Mouse (Mus musculus) midbrain, postnatal 0 days (tissue): ENCODE data around the gene Chst1. TPM values are rescaled to one million over a fixed set of nuclear protein-coding genes. Genes with fewer than 3 reads are reported as not detected.
A peak's percentile ranks its signal among the peaks of the same experiment; 100 is the strongest.

Experiments
- ATAC-seq: fragments of 200-750 bp; cut with Nextera tagmentation; 2 replicates; pipeline ENCODE4 v1.8.0; 2017; ENCODE audit warnings: moderate number of reproducible peaks, mild to moderate bottlenecking, moderate TSS enrichment, moderate library complexity; ENCODE audit not compliant: low FRiP score
- DNase-seq: peaks from one replicate; pipeline ENCODE4 v3.0.0-alpha.2; 2015; ENCODE audit warnings: low spot score
- H3K27ac ChIP-seq: fragments of 300-500 bp; sonication (generic); 2 replicates; pipeline ENCODE4 v1.5.1; 2014; ENCODE audit warnings: low read depth, mild to moderate bottlenecking, low read length, mixed read lengths
- H3K27me3 ChIP-seq: fragments of 300-500 bp; sonication (generic); 2 replicates; pipeline ENCODE4 v1.6.1; 2014; ENCODE audit warnings: low read length, control low read depth, mixed read lengths; ENCODE audit not compliant: insufficient read depth
- H3K36me3 ChIP-seq: fragments of 300-500 bp; sonication (generic); 2 replicates; pipeline ENCODE4 v1.6.1; 2014; ENCODE audit warnings: low read length, control low read depth, mixed read lengths; ENCODE audit not compliant: insufficient read depth
- H3K4me1 ChIP-seq: fragments of 300-500 bp; sonication (generic); 2 replicates; pipeline ENCODE4 v1.6.1; 2014; ENCODE audit warnings: mild to moderate bottlenecking, control low read depth, antibody characterized with exemption, low read length, mixed read lengths; ENCODE audit not compliant: insufficient read depth
- H3K4me2 ChIP-seq: fragments of 300-500 bp; sonication (generic); 2 replicates; pipeline ENCODE4 v1.6.1; 2014; ENCODE audit warnings: low read depth, mild to moderate bottlenecking, low read length, mixed read lengths; ENCODE audit not compliant: poor library complexity, severe bottlenecking
- H3K4me3 ChIP-seq: fragments of 300-500 bp; sonication (generic); 2 replicates; pipeline ENCODE4 v1.5.1; 2014; ENCODE audit warnings: low read depth, mild to moderate bottlenecking, low read length, moderate library complexity
- H3K9ac ChIP-seq: fragments of 300-500 bp; sonication (generic); replicated peaks from 2 replicates; pipeline ENCODE4 v1.6.1; 2014; ENCODE audit warnings: mild to moderate bottlenecking, low read length, moderate library complexity, mixed read lengths; ENCODE audit not compliant: poor library complexity, severe bottlenecking
- H3K9me3 ChIP-seq: fragments of 300-500 bp; sonication (generic); 2 replicates; pipeline ENCODE4 v1.6.1; 2016; ENCODE audit warnings: low read length, control low read depth
- CTCF ChIP-seq: IDR thresholded peaks from 2 replicates; pipeline ENCODE4 v1.5.1; 2016; ENCODE audit warnings: antibody characterized with exemption, mild to moderate bottlenecking
- WGBS: fragments of 180-500 bp; shearing (Covaris S2); extraction: QIAGEN DNeasy Blood & Tissue Kit; methylation state at CpG from one replicate; pipeline ENCODE4 v1.1.7; 2014; 5-methylcytosine and 5-hydroxymethylcytosine counted together
- polyA plus RNA-seq: library from polyadenylated mRNA; unstranded; fragments of >200 nt; fragmentation: Nextera tagmentation; extraction: Ambion mirVana; gene quantifications from 2 replicates; pipeline ENCODE4 v1.2.1, GENCODE M21; 2015
- total RNA-seq: library from RNA; depleted of rRNA; stranded (reverse); fragments of >200 nt; gene quantifications from 2 replicates; pipeline ENCODE4 v1.2.3, GENCODE M21; 2014; rRNA removed

Chst1 gene
- total RNA-seq (64.4 and 73.8 TPM in 2 replicates), polyA plus RNA-seq (39.5 and 43.0 TPM in 2 replicates)

- Histone ChIP-seq H3K9me3 (no peaks in the 10 kb centered on the region), H3K4me2 (peak within 1 kb of the TSS; percentile 74), H3K4me3 (peak within 1 kb of the TSS; percentile 92), H3K4me1 (peaks cover 15% of the 10 kb centered on the region), H3K36me3 (no peaks in the 10 kb centered on the region), H3K9ac (peak within 1 kb of the TSS; percentile 98), H3K27me3 (no peaks in the 10 kb centered on the region), H3K27ac (peak within 1 kb of the TSS; percentile 85)
- no peak for TF ChIP-seq CTCF
- DNase-seq: peak; percentile 61
- ATAC-seq: peak; percentile 62
- WGBS: under 1% methylated on average over 46 of the region's 82 CpGs
These were observed at the start of gene Chst1 for GRCm38 (mm10) chr2:92599487-92600347. TSS of gene Chst1 (plus strand) at chr2:92599707.

- no peak overlapping the region for H3K4me3 ChIP-seq
- H3K4me1 ChIP-seq: 0 out of 2 replicates have a peak, but pooled peaks cover 3% of the 10 kb centered on the region
- TF ChIP-seq CTCF: no peak
- DNase-seq (no peak), ATAC-seq (no peak)
- H3K36me3 ChIP-seq: no peaks in the 10 kb centered on the region
- H3K27me3 ChIP-seq: no peaks in the 10 kb centered on the region
- H3K4me2 ChIP-seq: no peak overlapping the region
- no peaks in the 10 kb centered on the region for H3K9me3 ChIP-seq
- H3K27ac ChIP-seq: no peak overlapping the region
- 83% methylated on average over 2 of the region's 2 CpGs for WGBS
- no peak overlapping the region for H3K9ac ChIP-seq
These were observed 49.5 kb upstream of the Chst1 start for GRCm38 (mm10) chr2:92550051-92550450.

DNA sequence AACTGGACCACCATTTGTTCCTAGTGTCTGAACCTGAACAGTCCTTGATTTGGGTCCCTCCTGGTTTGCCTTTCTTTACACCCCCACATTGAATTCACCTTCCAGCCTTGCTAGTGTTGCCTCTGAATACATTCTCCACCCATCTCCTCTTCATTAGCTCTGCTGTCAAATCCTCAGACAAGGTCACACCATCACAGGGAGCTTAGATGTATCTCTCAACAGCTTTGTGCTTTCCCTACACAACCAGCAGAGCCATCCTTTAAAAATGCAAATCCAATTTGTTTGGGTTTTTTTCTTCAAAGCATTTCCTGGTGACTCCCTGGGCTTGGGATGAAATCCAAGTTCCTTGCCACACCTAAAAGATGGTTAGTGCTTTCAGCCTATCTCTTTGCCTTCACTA, 45.0 kb upstream of the Chst1 start:
- H3K27me3 ChIP-seq: no peaks in the 10 kb centered on the region
- no peak for DNase-seq

DNA sequence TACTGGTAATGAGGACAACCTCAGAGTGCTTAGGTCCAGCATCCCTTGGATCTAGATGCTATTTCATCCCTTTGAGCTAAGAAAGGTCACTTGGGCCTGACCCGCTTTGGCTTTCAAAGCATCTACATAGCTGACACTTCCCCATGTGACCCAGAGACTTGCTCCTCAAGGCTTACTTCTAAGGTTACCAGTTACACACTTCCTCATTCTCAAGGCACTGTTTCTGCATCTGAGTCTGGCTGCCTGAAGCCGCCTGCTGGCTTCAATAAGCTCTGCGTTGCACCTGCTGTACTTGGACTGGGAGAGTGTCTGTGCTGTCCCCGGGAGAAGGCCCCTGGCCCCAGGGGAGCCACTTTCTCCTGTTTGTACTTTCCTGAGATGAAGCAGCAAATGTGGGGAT, 36.6 kb upstream of the Chst1 start:
- TF ChIP-seq CTCF: no peak
- H3K9ac ChIP-seq: no peak overlapping the region
- no peak overlapping the region for H3K4me3 ChIP-seq
- no peaks in the 10 kb centered on the region for H3K4me1 ChIP-seq
- DNase-seq (no peak), ATAC-seq (no peak)
- 66% methylated on average over 4 of the region's 4 CpGs for WGBS
- H3K4me2 ChIP-seq: no peak overlapping the region
- no peaks in the 10 kb centered on the region for H3K9me3 ChIP-seq
- H3K27me3 ChIP-seq: no peaks in the 10 kb centered on the region
- H3K36me3 ChIP-seq: no peaks in the 10 kb centered on the region
- no peak overlapping the region for H3K27ac ChIP-seq

More for the DNA sequence above, 45.0 kb upstream of the Chst1 start:
- no peak for TF ChIP-seq CTCF
- Histone ChIP-seq H3K36me3 (no peaks in the 10 kb centered on the region), H3K4me2 (no peak overlapping the region), H3K9me3 (no peaks in the 10 kb centered on the region), H3K9ac (no peak overlapping the region), H3K4me1 (no peaks in the 10 kb centered on the region), H3K4me3 (no peak overlapping the region), H3K27ac (no peak overlapping the region)
- ATAC-seq: no peak

- no peak for DNase-seq
- no peak for TF ChIP-seq CTCF
- H3K27me3 ChIP-seq: no peaks in the 10 kb centered on the region
- ATAC-seq: no peak
- WGBS: 92% methylated on average over 6 of the region's 6 CpGs
- H3K36me3 ChIP-seq: no peaks in the 10 kb centered on the region
- H3K4me1 ChIP-seq: no peaks in the 10 kb centered on the region
- H3K9ac ChIP-seq: no peak overlapping the region
- H3K27ac ChIP-seq: no peak overlapping the region
- no peak overlapping the region for H3K4me3 ChIP-seq
- H3K4me2 ChIP-seq: no peak overlapping the region
- H3K9me3 ChIP-seq: no peaks in the 10 kb centered on the region
These were observed 28.9 kb upstream of the Chst1 start for GRCm38 (mm10) chr2:92570623-92571022.

DNA sequence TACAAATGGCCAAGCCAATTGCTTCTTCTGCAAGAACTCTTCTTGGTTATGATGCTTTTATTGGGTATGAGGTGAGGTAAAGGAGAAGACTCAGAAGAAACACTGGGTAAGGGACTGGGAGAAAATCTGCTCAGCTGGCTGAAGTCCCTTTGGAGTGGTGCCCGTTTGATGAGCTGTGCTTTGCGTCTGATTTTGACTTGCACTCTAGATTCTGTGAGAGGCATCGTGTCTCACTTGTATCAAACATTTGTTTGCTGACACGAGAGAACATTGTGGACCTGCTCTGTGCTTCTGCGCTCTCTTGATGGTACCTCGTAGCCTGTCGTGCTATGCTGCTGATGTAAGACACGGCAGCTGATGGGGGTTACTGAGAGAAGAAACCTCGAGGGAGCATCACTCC, 21.7 kb upstream of the Chst1 start:
- no peak for ATAC-seq
- Histone ChIP-seq H3K36me3 (no peaks in the 10 kb centered on the region), H3K27ac (no peak overlapping the region), H3K27me3 (no peaks in the 10 kb centered on the region), H3K4me2 (no peak overlapping the region), H3K9ac (no peak overlapping the region), H3K4me3 (no peak overlapping the region), H3K9me3 (no peaks in the 10 kb centered on the region), H3K4me1 (no peaks in the 10 kb centered on the region)
- 68% methylated on average over 9 of the region's 9 CpGs for WGBS
- peak; percentile 27 for DNase-seq
- no peak for TF ChIP-seq CTCF
